Mouse (Mus musculus) forebrain, embryonic 10.5 days (tissue): ENCODE data around the gene Reg3b. TPM values are rescaled to one million over a fixed set of nuclear protein-coding genes. Genes with fewer than 3 reads are reported as not detected.
"Not testable (repeated sequence)": the region's sequence is repeated elsewhere in the genome, so short reads cannot be mapped to it uniquely, and the experiment has no call there.

Experiments
- DNase-seq: peaks from one replicate; pipeline ENCODE4 v3.0.0-alpha.2; 2017; ENCODE audit warnings: low spot score; ENCODE audit errors: extremely low spot score
- H3K27ac ChIP-seq: fragments of 300-500 bp; sonication (generic); 2 replicates; pipeline ENCODE4 v1.5.1; 2016; ENCODE audit warnings: mild to moderate bottlenecking
- H3K27me3 ChIP-seq: fragments of 300-500 bp; sonication (generic); 2 replicates; pipeline ENCODE4 v1.6.1; 2016; ENCODE audit warnings: mild to moderate bottlenecking; ENCODE audit not compliant: poor library complexity, severe bottlenecking
- H3K36me3 ChIP-seq: fragments of 300-500 bp; sonication (generic); replicated peaks from 2 replicates; pipeline ENCODE4 v1.6.1; 2016; ENCODE audit warnings: mild to moderate bottlenecking, moderate library complexity
- H3K4me1 ChIP-seq: fragments of 300-500 bp; sonication (generic); 2 replicates; pipeline ENCODE4 v1.6.1; 2016
- H3K4me3 ChIP-seq: fragments of 300-500 bp; sonication (generic); 2 replicates; pipeline ENCODE4 v1.5.1; 2016; ENCODE audit warnings: mild to moderate bottlenecking, moderate library complexity
- H3K9me3 ChIP-seq: fragments of 300-500 bp; sonication (generic); 2 replicates; pipeline ENCODE4 v1.6.1; 2016; ENCODE audit warnings: mild to moderate bottlenecking, moderate library complexity
- WGBS: fragments of 180-500 bp; shearing (Covaris S2); methylation state at CpG from one replicate; pipeline ENCODE4 v1.1.7; 2016; 5-methylcytosine and 5-hydroxymethylcytosine counted together
- polyA plus RNA-seq: library from polyadenylated mRNA; unstranded; fragments of >200 nt; fragmentation: Nextera tagmentation; extraction: Ambion mirVana; gene quantifications from 2 replicates; pipeline ENCODE4 v1.2.1, GENCODE M21; 2016

The Reg3b gene
- polyA plus RNA-seq, result not detected in 2 replicates

DNA sequence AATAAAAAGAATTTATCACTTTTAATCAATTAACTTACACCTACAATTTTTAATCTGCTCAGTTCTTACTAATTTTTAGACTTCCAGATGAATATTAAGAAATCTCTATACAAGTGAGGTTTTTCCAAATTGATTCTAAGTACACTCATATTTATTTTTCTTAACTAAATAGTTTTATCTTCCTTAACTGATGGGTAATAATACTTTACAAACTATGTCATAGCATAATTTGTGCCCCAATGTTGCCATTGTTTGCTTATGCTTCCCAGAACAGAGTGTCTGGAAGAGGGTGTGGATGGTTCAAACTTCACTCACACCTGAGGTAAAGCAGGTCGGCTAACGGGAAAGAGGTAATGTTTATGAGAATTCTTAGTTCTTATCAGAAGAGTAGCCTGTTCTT is at the start of gene Reg3b:
Gene Reg3b (plus strand): TSS at position 301 of the 400 bp plus-strand sequence.
- Histone ChIP-seq H3K27me3 (no peaks in the 10 kb centered on the region), H3K4me3 (no peak within 1 kb of the TSS), H3K27ac (no peak within 1 kb of the TSS), H3K9me3 (no peaks in the 10 kb centered on the region), H3K4me1 (no peaks in the 10 kb centered on the region), H3K36me3 (no peaks in the 10 kb centered on the region)
- 99% methylated on average over 2 of the region's 2 CpGs for WGBS
- no peak for DNase-seq

DNA sequence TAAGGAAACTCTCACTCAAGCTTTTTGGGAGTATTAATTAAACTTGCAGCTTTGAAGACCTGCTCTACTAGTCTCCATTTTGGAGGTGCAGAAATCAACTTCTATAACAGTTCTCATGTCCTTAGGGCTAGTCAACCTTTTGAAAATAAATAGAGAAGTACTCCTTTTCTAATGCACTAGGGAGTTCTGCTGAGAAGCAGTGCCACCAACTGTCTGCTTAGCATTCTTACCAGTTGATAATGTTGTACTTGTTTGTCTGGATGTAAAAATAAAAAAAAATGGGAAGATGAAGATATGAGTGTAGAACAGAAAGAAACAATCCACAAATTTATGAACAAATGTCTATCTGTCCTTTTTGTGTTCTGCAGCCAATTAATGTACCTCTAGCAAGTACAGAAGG is 42.7 kb upstream of the Reg3b start:
- no peak overlapping the region for H3K27ac ChIP-seq

DNA sequence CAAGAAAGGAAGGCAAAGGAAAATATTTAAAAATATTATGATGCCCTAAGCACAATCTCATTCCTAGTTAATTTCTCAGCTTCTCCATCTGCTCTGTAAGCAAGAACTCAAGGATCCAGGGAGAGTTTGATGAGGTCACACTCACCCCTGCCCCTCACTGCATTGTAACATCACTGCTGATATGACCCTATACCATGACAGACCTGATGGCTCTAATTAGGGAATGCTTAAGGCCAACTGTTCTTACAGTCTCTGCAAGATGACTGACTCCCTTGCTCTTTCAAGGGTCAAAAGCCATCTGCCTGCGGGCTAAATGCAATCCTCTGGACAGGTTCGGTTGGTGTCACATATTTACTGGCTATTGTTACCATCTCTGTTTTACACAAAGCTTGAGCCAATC is 41.3 kb upstream of the Reg3b start:
- H3K27me3 ChIP-seq, result no peaks in the 10 kb centered on the region
- H3K9me3 ChIP-seq, result no peaks in the 10 kb centered on the region
- H3K27ac ChIP-seq, result no peak overlapping the region
- DNase-seq, result no peak
- 53% methylated on average over 2 of the region's 2 CpGs for WGBS
- H3K4me3 ChIP-seq, result no peak overlapping the region
- H3K4me1 ChIP-seq, result no peaks in the 10 kb centered on the region
- H3K36me3 ChIP-seq, result no peaks in the 10 kb centered on the region

More for the DNA sequence above, 42.7 kb upstream of the Reg3b start:
- Histone ChIP-seq H3K27me3 (no peaks in the 10 kb centered on the region), H3K4me3 (no peak overlapping the region), H3K36me3 (no peaks in the 10 kb centered on the region), H3K9me3 (no peaks in the 10 kb centered on the region), H3K4me1 (no peaks in the 10 kb centered on the region)
- DNase-seq, result no peak

DNA sequence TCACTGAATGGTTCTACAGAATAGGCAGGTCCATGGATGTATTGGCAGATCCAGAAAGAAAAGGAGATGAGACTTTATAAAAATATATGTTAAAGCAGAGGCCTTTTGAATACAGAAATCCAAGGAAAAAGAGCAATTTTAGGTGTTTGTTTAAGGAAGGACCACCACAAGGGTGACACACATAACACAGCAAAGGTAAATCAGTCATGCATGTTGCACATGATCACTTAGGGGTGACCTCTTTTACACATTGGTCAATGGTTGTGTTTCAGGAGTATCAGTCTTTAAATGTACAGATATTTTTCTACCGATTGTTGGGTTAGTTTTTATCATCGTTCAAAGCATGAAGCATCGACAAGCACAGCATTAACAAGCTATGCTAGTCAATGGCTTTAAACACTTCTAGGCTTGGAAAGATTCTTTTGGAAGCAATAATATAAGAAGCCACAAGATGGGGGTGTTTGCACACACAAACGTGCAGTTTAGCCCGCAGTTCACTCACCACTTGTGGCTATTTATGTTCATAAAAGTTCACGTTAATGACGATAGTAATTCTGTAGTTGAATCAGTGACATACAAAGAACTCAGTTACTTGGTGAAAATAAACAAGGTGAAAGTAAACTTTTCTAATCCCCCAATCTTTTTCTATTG is 38.4 kb upstream of the Reg3b start:
- DNase-seq, result no peak
- H3K9me3 ChIP-seq, result no peaks in the 10 kb centered on the region

DNA sequence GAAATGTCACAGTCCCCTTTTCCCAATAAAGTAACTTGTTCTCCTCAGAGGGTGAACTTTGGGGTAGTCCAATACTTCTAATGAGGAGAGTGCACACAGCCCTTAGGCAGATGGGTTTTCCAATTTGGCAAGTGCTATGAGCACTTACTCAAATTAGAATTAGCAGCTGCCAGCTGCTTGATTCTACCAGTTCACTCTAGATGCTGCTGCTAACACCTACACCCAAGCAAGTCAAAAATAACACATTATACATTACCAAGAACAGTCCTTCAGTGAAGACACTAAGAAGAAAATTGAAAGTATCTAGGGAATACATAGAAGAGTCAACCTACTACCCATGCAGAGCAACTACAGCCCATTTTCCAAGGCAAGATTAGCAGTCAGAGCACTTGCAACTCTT is 30.2 kb upstream of the Reg3b start:
- Histone ChIP-seq H3K4me1 (no peaks in the 10 kb centered on the region), H3K36me3 (no peaks in the 10 kb centered on the region), H3K27me3 (no peaks in the 10 kb centered on the region), H3K9me3 (no peaks in the 10 kb centered on the region), H3K4me3 (no peak overlapping the region), H3K27ac (no peak overlapping the region)
- no peak for DNase-seq

More for the DNA sequence above, 38.4 kb upstream of the Reg3b start:
- no peak overlapping the region for H3K4me3 ChIP-seq
- no peaks in the 10 kb centered on the region for H3K4me1 ChIP-seq
- no peaks in the 10 kb centered on the region for H3K36me3 ChIP-seq
- WGBS, result 47% methylated on average over 7 of the region's 7 CpGs
- H3K27me3 ChIP-seq, result no peaks in the 10 kb centered on the region
- no peak overlapping the region for H3K27ac ChIP-seq

DNA sequence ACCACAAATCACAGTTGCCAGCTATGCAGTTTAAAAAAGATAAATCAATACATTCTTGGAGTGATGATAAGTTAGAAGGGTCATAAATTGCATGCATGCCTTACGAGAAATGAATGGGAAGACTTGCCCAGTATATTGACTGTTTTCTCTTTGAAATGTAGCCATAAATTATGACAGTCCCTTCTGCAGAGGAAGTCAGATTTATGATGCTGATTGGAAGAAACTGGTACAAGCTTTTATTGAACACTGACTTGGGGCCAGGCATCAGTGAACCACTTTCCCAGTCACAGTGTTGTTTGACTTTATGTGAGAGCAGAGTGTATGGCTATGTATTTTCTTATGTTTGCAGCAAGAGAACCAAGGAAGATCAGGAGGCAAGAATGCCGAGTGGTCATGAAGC is 28.8 kb upstream of the Reg3b start:
- Histone ChIP-seq H3K4me1 (no peaks in the 10 kb centered on the region), H3K27me3 (no peaks in the 10 kb centered on the region), H3K4me3 (no peak overlapping the region), H3K36me3 (no peaks in the 10 kb centered on the region), H3K9me3 (no peaks in the 10 kb centered on the region), H3K27ac (no peak overlapping the region)
- 89% methylated on average over 2 of the region's 2 CpGs for WGBS
- DNase-seq, result no peak

DNA sequence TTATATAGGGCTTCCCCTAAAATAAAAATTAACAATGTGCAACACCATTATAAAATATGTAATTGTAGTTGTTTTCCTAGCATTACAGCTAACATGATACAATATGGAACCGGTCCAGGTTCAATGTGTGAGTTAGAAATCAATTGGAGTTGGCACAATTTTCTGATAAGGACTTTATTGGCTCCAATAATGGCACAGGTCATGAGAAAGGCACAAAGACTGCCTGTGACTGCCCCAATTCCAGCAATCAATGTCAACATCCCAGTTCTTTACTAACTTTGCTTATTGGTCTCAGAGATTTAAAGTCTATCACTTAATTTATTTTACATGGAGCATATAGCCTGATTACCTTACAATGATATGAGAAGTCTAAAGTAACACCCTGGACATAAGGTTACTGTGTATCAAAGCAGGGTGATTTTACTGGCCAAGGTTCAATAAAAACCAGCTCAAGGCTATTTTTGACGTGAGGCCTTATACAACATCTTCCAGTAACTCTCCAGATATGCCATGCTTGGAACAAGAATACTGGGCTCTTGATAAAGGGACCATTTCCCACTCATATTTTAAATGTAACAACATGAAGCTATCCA is 8.4 kb upstream of the Reg3b start:
- Histone ChIP-seq H3K4me3 (no peak overlapping the region), H3K36me3 (no peaks in the 10 kb centered on the region), H3K27me3 (no peaks in the 10 kb centered on the region), H3K9me3 (no peaks in the 10 kb centered on the region), H3K27ac (no peak overlapping the region), H3K4me1 (no peaks in the 10 kb centered on the region)
- DNase-seq, result no peak
- 82% methylated on average over 2 of the region's 2 CpGs for WGBS

DNA sequence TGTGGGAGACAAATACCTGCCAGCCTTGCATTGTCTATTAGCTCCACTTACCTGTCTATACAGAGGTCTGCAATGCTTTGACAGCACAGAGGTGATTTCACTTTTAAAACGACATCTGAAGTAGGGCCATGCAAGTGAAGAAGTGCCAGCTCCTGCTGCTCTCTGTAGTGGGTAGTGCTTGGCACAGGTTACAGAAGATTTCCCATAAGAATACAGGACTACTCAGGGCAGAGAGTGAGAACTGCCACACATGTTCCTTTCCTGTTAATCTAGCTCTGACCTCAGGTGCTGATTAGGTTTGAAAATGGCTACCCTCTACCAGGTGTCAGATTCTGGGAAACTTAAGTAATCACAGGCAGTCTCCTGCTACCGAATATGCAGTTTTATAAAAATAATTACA is 8.3 kb downstream of the Reg3b start, which contains the start of gene Reg3d:
Gene Reg3d (minus strand): TSS at position 101 of the 400 bp plus-strand sequence.
- Histone ChIP-seq H3K36me3 (no peaks in the 10 kb centered on the region), H3K9me3 (no peaks in the 10 kb centered on the region), H3K27me3 (no peaks in the 10 kb centered on the region), H3K4me1 (no peaks in the 10 kb centered on the region), H3K27ac (no peak within 1 kb of the TSS), H3K4me3 (no peak within 1 kb of the TSS)
- no peak for DNase-seq
- 78% methylated on average over 2 of the region's 2 CpGs for WGBS

DNA sequence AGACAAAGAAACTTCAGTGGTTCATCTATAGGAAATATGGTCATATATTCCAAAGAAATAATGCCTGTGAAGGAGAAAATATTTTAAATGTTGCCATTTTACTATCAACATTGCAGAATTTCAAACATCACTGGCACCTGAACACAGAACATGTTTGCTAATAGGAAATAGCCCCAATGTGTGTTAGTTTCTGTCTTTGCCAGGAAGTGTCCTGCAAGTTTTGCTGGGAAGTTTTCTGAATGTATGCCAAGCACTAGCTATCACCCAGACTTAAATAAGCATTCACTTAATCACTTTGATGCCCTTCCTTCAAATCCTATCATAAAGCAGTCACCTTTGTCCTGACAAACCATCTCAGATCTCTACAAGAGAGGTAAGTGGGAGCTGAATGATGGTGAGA is 10.0 kb downstream of the Reg3b start, which contains the start of gene Reg3a:
Gene Reg3a (plus strand): TSS at position 301 of the 400 bp plus-strand sequence.
- Histone ChIP-seq H3K4me1 (no peaks in the 10 kb centered on the region), H3K36me3 (no peaks in the 10 kb centered on the region), H3K27ac (no peak within 1 kb of the TSS), H3K9me3 (no peaks in the 10 kb centered on the region), H3K4me3 (no peak within 1 kb of the TSS), H3K27me3 (no peaks in the 10 kb centered on the region)
- DNase-seq, result no peak

DNA sequence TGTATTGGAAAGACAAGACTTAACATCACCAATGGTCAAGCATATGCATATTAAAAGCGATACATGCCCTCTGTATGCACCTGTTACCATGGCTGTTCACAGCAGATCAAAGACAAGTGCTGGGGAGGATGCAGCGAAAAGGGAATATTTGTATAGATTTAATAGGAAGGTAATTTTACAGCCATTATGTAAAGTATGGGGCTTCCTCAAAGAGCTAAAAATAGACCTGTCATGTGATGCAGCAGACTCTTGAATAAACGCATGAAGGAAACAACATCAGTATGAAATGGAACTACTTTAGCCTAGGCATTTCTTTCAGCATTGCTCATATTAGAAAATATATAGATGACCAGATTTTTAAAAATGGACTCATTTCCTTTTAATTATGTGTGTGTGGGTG is 15.2 kb downstream of the Reg3b start:
- no peak for DNase-seq
- Histone ChIP-seq H3K27ac (no peak overlapping the region), H3K4me3 (no peak overlapping the region), H3K4me1 (no peaks in the 10 kb centered on the region), H3K9me3 (no peaks in the 10 kb centered on the region), H3K27me3 (no peaks in the 10 kb centered on the region), H3K36me3 (no peaks in the 10 kb centered on the region)
- 92% methylated on average over 3 of the region's 3 CpGs for WGBS

DNA sequence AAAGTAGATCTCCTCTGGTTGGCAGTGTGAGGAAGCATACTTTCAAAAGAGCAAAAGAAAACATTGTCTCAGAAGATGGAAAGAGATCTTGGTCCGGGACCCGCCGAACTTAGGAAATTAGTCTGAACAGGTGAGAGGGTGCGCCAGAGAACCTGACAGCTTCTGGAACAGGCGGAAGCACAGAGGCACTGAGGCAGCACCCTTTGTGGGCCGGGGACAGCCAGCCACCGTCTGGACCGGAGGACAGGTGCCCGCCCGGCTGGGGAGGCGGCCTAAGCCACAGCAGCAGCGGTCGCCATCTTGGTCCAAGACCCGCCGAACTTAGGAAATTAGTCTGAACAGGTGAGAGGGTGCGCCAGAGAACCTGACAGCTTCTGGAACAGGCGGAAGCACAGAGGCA is 24.9 kb downstream of the Reg3b start, which contains the start of gene Reg2:
Gene Reg2 (plus strand): TSS at position 301 of the 400 bp plus-strand sequence.
- not testable (repeated sequence) for H3K4me3 ChIP-seq, H3K36me3 ChIP-seq, H3K9me3 ChIP-seq, H3K27ac ChIP-seq, DNase-seq, H3K4me1 ChIP-seq, H3K27me3 ChIP-seq
- 94% methylated on average over 5 of the region's 17 CpGs for WGBS

DNA sequence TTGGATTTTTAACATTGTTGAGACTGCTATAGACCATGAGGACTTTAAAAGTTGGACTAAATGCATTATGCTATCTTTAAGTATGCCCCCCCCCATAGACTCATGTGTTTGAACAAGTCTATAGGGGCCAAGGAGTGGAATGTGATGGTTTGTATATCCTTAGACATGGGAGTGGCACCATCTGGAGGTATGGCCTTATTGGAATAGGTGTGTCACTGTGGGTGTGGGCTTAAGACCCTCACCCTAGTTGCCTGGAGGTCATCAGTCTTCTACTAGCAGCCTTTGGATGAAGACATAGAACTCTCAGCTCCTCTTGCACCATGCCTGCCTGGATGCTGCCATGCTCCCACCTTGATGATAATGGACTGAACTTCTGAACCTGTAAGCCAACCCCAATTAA is 52.0 kb downstream of the Reg3b start, which contains the start of gene Reg1:
Gene Reg1 (plus strand): TSS at position 301 of the 400 bp plus-strand sequence.
- H3K36me3 ChIP-seq, H3K9me3 ChIP-seq, H3K4me3 ChIP-seq, H3K4me1 ChIP-seq, H3K27me3 ChIP-seq, DNase-seq, H3K27ac ChIP-seq: not testable (repeated sequence)
